Mouse (Mus musculus): ENCODE measurements at regions not wholly inside any gene's neighbourhood (a gene's known extent, or its start where the extent isn't known, plus 50 kb on each side); places are given as distances from the start of the nearest gene placed in this dataset.

- Histone ChIP-seq H3K9me3 (no peaks in the 10 kb centered on the region), H3K9ac (no peak overlapping the region), H3K36me3 (no peaks in the 10 kb centered on the region), H3K4me3 (no peak overlapping the region), H3K27me3 (no peaks in the 10 kb centered on the region), H3K4me1 (no peaks in the 10 kb centered on the region), H3K27ac (no peak overlapping the region), H3K4me2 (replicated peaks) (no peak overlapping the region)
- 87% methylated on average over 10 of the region's 10 CpGs for WGBS
- no peak for ATAC-seq (ENCODE audit: insufficient number of reproducible peaks, insufficient read depth, low FRiP score, low TSS enrichment)
Observed at GRCm38 (mm10) chr12:25203371-25204067, 106.6 kb upstream of the Id2 start.

DNA sequence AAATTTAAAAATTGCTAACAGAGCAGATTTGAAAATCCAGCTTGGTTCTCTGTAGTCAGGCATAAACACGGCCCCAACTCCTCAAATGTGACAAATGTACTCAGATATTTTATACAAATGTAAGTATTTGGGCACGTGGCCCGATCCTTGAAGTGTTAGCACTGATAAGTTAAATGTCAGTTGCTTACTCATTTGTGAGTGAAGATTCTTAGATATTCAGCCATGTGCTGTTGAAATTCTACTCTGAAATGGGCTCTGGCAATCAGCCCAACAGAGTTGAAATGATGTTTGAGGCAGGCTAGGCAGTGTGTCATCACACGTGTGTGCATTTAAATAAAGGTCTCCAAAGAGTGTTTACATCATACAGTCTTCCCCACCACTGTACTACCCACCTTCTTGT lies 103.2 kb upstream of the Id2 start:
- no peak overlapping the region for H3K27ac ChIP-seq
- H3K27me3 ChIP-seq, result no peaks in the 10 kb centered on the region
- H3K9ac ChIP-seq, result no peak overlapping the region
- no peaks in the 10 kb centered on the region for H3K36me3 ChIP-seq
- no peak for ATAC-seq (ENCODE audit: insufficient number of reproducible peaks, insufficient read depth, low FRiP score, low TSS enrichment)
- WGBS, result 88% methylated on average over 4 of the region's 4 CpGs
- H3K4me1 ChIP-seq, result no peaks in the 10 kb centered on the region; the same call in 1 of the 2 replicates
- no peak overlapping the region for H3K4me2 ChIP-seq (replicated peaks)
- no peaks in the 10 kb centered on the region for H3K9me3 ChIP-seq
- no peak overlapping the region for H3K4me3 ChIP-seq

- Histone ChIP-seq H3K4me2 (replicated peaks) (no peak overlapping the region), H3K4me1 (no peaks in the 10 kb centered on the region; the same call in 1 of the 2 replicates), H3K9me3 (no peaks in the 10 kb centered on the region), H3K36me3 (no peaks in the 10 kb centered on the region), H3K27me3 (no peaks in the 10 kb centered on the region), H3K9ac (no peak overlapping the region), H3K27ac (no peak overlapping the region), H3K4me3 (no peak overlapping the region)
- no peak for ATAC-seq (ENCODE audit: insufficient number of reproducible peaks, insufficient read depth, low FRiP score, low TSS enrichment)
- WGBS, result 2% methylated on average over 3 of the region's 4 CpGs
Observed at GRCm38 (mm10) chr12:25197757-25198156, 100.8 kb upstream of the Id2 start.

- H3K36me3 ChIP-seq, result no peaks in the 10 kb centered on the region
- no peaks in the 10 kb centered on the region; the same call in 1 of the 2 replicates for H3K4me1 ChIP-seq
- no peaks in the 10 kb centered on the region for H3K9me3 ChIP-seq
- H3K4me3 ChIP-seq, result no peak overlapping the region
- H3K4me2 ChIP-seq (replicated peaks), result no peak overlapping the region
- no peak overlapping the region for H3K9ac ChIP-seq
- ATAC-seq (ENCODE audit: insufficient number of reproducible peaks, insufficient read depth, low FRiP score, low TSS enrichment), result no peak
- no peaks in the 10 kb centered on the region for H3K27me3 ChIP-seq
- H3K27ac ChIP-seq, result no peak overlapping the region
- WGBS, result 97% methylated on average over 4 of the region's 4 CpGs
Observed at GRCm38 (mm10) chr12:25196022-25196421, 99.1 kb upstream of the Id2 start.

DNA sequence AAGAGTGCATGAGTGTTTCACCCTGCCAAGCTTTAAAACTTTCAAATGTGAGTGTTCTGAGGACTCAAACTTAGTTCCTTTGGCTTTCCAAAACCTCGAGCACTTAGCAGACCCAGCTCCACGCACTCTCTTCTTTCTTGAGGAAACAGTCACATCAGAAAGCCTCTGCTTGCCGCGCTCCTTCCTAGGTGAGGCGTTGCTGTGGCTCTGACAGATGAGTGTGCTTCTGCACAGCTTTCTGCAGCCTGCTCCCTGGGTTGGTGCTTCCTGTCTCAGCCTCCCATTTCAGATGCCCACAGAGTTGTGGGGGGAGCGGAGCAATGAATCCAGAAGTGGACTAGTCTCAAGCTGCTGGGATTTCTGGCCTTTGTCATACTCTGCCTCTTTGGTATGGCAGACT lies 95.3 kb upstream of the Id2 start:
- WGBS, result 87% methylated on average over 6 of the region's 6 CpGs
- H3K27me3 ChIP-seq, result no peaks in the 10 kb centered on the region
- no peak overlapping the region for H3K4me2 ChIP-seq (replicated peaks)
- H3K36me3 ChIP-seq, result no peaks in the 10 kb centered on the region
- no peak overlapping the region for H3K4me3 ChIP-seq
- no peak overlapping the region for H3K9ac ChIP-seq
- H3K27ac ChIP-seq, result no peak overlapping the region
- no peaks in the 10 kb centered on the region; the same call in 1 of the 2 replicates for H3K9me3 ChIP-seq
- peaks cover 16% of the 10 kb centered on the region; the same call in 1 of the 2 replicates for H3K4me1 ChIP-seq
- ATAC-seq (ENCODE audit: insufficient number of reproducible peaks, insufficient read depth, low FRiP score, low TSS enrichment), result no peak

GRCm38 (mm10) chr12:25190360-25190759 lies 93.4 kb upstream of the Id2 start:
- ATAC-seq (ENCODE audit: insufficient number of reproducible peaks, insufficient read depth, low FRiP score, low TSS enrichment), result no peak
- H3K36me3 ChIP-seq, result no peaks in the 10 kb centered on the region
- H3K9ac ChIP-seq, result no peak overlapping the region
- no peaks in the 10 kb centered on the region for H3K27me3 ChIP-seq
- H3K4me3 ChIP-seq, result no peak overlapping the region
- peaks cover 16% of the 10 kb centered on the region; the same call in 1 of the 2 replicates for H3K4me1 ChIP-seq
- no peaks in the 10 kb centered on the region; the same call in 1 of the 2 replicates for H3K9me3 ChIP-seq
- no peak overlapping the region for H3K27ac ChIP-seq
- 45% methylated on average over 6 of the region's 6 CpGs for WGBS
- no peak overlapping the region for H3K4me2 ChIP-seq (replicated peaks)

DNA sequence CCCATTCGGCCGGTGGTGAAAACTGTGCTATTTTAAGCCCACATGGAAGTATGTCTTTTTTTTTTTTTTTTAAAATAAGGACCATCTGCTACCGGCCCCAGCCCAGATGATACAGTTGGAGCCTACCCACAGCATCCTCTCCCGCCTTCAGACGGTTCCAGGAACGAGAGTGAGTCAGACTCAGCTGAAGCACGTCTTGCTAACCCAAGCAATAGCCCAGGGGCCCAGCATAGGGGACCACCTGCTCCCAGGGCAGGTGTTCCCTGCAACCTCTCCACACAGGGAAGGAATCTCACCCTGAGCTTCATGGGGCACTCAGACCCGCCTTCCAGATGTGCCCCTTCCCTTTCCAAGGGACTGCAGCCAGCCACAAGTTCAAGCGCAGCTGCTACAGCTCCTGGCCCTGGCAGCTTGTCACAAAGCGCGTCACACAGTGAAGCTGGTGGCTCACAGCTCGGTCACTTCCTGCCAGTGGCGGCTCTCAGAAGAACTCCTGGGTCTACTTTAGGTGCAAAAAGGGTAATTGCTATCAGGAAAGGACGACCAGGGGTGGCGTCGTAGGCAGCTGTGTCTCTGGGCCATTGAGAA lies 92.3 kb upstream of the Id2 start:
- Histone ChIP-seq H3K4me1 (peaks cover 16% of the 10 kb centered on the region; the same call in 1 of the 2 replicates), H3K4me2 (replicated peaks) (no peak overlapping the region), H3K9ac (no peak overlapping the region), H3K36me3 (no peaks in the 10 kb centered on the region), H3K4me3 (no peak overlapping the region), H3K27me3 (no peaks in the 10 kb centered on the region), H3K9me3 (no peaks in the 10 kb centered on the region; the same call in 1 of the 2 replicates), H3K27ac (no peak overlapping the region)
- ATAC-seq (ENCODE audit: insufficient number of reproducible peaks, insufficient read depth, low FRiP score, low TSS enrichment), result no peak
- 54% methylated on average over 16 of the region's 16 CpGs for WGBS

DNA sequence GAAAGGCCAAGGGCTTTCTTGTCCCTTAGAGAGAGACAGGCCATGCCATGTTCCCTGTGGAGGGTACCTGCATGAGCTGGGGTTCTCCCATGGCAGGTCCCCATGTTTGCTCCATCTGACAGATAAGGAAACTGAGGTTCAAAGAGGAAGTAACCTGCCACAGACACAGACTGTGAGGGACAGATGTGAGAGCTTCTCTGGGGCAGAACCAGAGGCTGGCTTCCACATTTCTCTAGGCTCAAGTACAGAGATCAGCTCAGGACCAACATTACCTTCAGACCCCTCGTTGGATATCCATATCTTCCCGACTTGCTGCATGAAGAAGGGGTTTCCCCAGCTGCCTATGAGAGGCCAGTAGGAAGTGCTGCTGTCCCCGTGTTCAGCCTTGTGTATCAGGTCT lies 91.6 kb upstream of the Id2 start:
- no peak overlapping the region for H3K4me3 ChIP-seq
- 80% methylated on average over 3 of the region's 3 CpGs for WGBS

DNA sequence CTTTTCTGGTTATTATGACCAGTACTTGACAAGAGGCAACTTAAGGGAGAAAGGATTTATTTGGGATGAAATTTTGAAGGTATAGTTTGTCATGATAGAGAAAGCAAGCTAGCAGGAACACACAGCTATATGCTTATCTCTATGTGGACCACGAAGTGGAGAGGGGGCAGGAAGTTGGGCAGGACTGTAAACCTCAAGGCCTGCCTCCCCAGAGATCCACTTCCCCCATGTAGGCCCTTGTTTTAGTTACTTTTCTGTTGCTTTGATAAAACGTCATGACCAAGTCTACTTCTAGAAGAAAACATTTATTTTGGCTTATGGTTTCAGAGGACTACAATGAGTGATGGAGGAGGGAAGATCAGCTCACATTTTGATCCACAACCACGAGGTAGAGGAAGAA lies 90.3 kb upstream of the Id2 start:
- Histone ChIP-seq H3K4me2 (replicated peaks) (no peak overlapping the region), H3K36me3 (no peaks in the 10 kb centered on the region), H3K4me3 (no peak overlapping the region), H3K4me1 (peaks cover 16% of the 10 kb centered on the region; the same call in 1 of the 2 replicates), H3K27ac (no peak overlapping the region), H3K9ac (no peak overlapping the region), H3K9me3 (no peaks in the 10 kb centered on the region; the same call in 1 of the 2 replicates), H3K27me3 (no peaks in the 10 kb centered on the region)
- WGBS, result 66% methylated on average over 3 of the region's 3 CpGs
- no peak for ATAC-seq (ENCODE audit: insufficient number of reproducible peaks, insufficient read depth, low FRiP score, low TSS enrichment)

More for the DNA sequence above, 91.6 kb upstream of the Id2 start:
- Histone ChIP-seq H3K4me1 (peaks cover 16% of the 10 kb centered on the region; the same call in 1 of the 2 replicates), H3K9me3 (no peaks in the 10 kb centered on the region; the same call in 1 of the 2 replicates), H3K9ac (no peak overlapping the region), H3K27me3 (no peaks in the 10 kb centered on the region), H3K4me2 (replicated peaks) (no peak overlapping the region), H3K27ac (no peak overlapping the region), H3K36me3 (no peaks in the 10 kb centered on the region)
- no peak for ATAC-seq (ENCODE audit: insufficient number of reproducible peaks, insufficient read depth, low FRiP score, low TSS enrichment)

GRCm38 (mm10) chr12:25182680-25183079 lies 85.7 kb upstream of the Id2 start:
- H3K4me2 ChIP-seq (replicated peaks), result no peak overlapping the region
- H3K4me1 ChIP-seq, result no peaks in the 10 kb centered on the region
- no peaks in the 10 kb centered on the region; the same call in 1 of the 2 replicates for H3K9me3 ChIP-seq
- 82% methylated on average over 4 of the region's 4 CpGs for WGBS
- no peak overlapping the region for H3K27ac ChIP-seq
- no peaks in the 10 kb centered on the region for H3K27me3 ChIP-seq
- no peaks in the 10 kb centered on the region for H3K36me3 ChIP-seq
- H3K4me3 ChIP-seq, result no peak overlapping the region
- ATAC-seq (ENCODE audit: insufficient number of reproducible peaks, insufficient read depth, low FRiP score, low TSS enrichment), result no peak
- no peak overlapping the region for H3K9ac ChIP-seq

- H3K9me3 ChIP-seq, result no peaks in the 10 kb centered on the region
- no peak overlapping the region for H3K4me2 ChIP-seq (replicated peaks)
- no peak overlapping the region for H3K9ac ChIP-seq
- no peak for ATAC-seq (ENCODE audit: insufficient number of reproducible peaks, insufficient read depth, low FRiP score, low TSS enrichment)
- no peaks in the 10 kb centered on the region for H3K36me3 ChIP-seq
- H3K27ac ChIP-seq, result no peak overlapping the region
- H3K4me3 ChIP-seq, result no peak overlapping the region
- no peaks in the 10 kb centered on the region; the same call in 1 of the 2 replicates for H3K4me1 ChIP-seq
- 90% methylated on average over 8 of the region's 8 CpGs for WGBS
- no peaks in the 10 kb centered on the region for H3K27me3 ChIP-seq
Observed at GRCm38 (mm10) chr12:25181317-25181716, 84.4 kb upstream of the Id2 start.

- Histone ChIP-seq H3K27me3 (no peaks in the 10 kb centered on the region), H3K27ac (no peak overlapping the region), H3K36me3 (no peaks in the 10 kb centered on the region), H3K4me3 (no peak overlapping the region), H3K9me3 (no peaks in the 10 kb centered on the region), H3K4me1 (no peaks in the 10 kb centered on the region; the same call in 1 of the 2 replicates), H3K9ac (no peak overlapping the region), H3K4me2 (replicated peaks) (no peak overlapping the region)
- no peak for ATAC-seq (ENCODE audit: insufficient number of reproducible peaks, insufficient read depth, low FRiP score, low TSS enrichment)
- 86% methylated on average over 1 of the region's 1 CpGs for WGBS
Observed at GRCm38 (mm10) chr12:25180861-25181260, 83.9 kb upstream of the Id2 start.

All from embryonic facial prominence, embryonic 12.5 days (tissue).